ENCODE assay signal across 17 mouse cellular contexts in the genomic region with DNA sequence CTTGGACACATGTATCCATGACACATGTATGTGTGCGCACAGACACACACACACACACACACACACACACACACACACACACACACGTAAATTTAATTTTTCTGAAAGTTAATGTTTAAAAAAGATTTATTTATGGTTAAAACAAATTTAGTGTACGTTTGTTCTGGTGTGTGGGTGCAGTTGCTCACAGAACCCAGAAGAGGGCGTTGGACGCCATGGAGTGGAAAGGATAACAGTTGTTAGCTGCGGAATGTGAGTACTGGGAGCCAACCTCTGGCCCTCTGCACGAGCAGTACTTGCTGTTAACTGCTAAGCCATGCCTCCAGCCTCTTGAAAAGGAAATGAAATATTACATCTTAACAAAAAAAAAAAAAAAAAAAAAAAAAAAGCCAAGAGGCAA. TPM values are rescaled to one million over a fixed set of nuclear protein-coding genes. Genes with fewer than 3 reads are reported as not detected.
A peak's percentile ranks its signal among the peaks of the same experiment; 100 is the strongest.
DNase-seq lines count a peak whose midpoint lies in the region; TF ChIP-seq lines count a peak whose summit lies in the region.
"Had no signal": no experiment of that assay in that cellular context is flagged by ENCODE, and none has a peak within 500 bp of the region (broad histone marks: within the 10 kb centered on the region; RNA-seq: fewer than 3 reads in every experiment).

A gene (plus strand): TSS at position 263 of the 400 bp plus-strand sequence.

- H3K36me3 ChIP-seq in MEL (ENCODE audit: control insufficient read depth in 1 of 2, insufficient read depth in 2 of 2, low read length in 2 of 2), result no peaks in the 10 kb centered on the region; a peak in 1 of 4 replicates
- H3K36me3 ChIP-seq: G1E; liver, embryonic 15.5 days; midbrain, embryonic 15.5 days had no signal

- peak; percentile 61 for TF ChIP-seq RAD21 in MEL (IDR thresholded peaks at IDR 0.05; ENCODE audit: low read depth, low read length)

- no peak within 1 kb of the TSS for H3K9ac ChIP-seq in MEL (ENCODE audit: control insufficient read depth, low read depth, low read length, poor library complexity, severe bottlenecking)
- H3K9ac ChIP-seq: forebrain, embryonic 13.5 days; liver, embryonic 15.5 days; midbrain, embryonic 15.5 days had no signal

- DNase-seq in left cerebral cortex, adult 2 months (ENCODE audit: extremely low spot score in 1 of 2, low spot score in 2 of 2), result no peak
- no peak for DNase-seq in left cerebral cortex, adult 18-20 months (ENCODE audit: low spot score in 2 of 2)
- DNase-seq in urinary bladder, adult 2 months (ENCODE audit: low spot score), result no peak
- DNase-seq in urinary bladder, adult 18-20 months (ENCODE audit: low spot score in 2 of 2), result no peak
- DNase-seq in MEL (ENCODE audit: low read depth, low spot score), result peak; percentile 55
- no peak for DNase-seq in thymus, postnatal 0 days (ENCODE audit: low spot score)
- no peak for DNase-seq in frontal cortex, postnatal 25 days (ENCODE audit: low spot score in 2 of 2)
- DNase-seq: adrenal gland, postnatal 25 days; cerebellum, postnatal 14 days; gastrocnemius, postnatal 14 days; layer of hippocampus, adult 9-11 months; right cerebral cortex, postnatal 14 days had no signal

- TF ChIP-seq POLR2A in MEL (IDR thresholded peaks at IDR 0.05; ENCODE audit: control insufficient read depth in 1 of 2, insufficient read depth in 1 of 2, low read depth in 1 of 2, low read length in 2 of 2, poor library complexity in 1 of 2), result no peak

- no peaks in the 10 kb centered on the region; the same call in 1 of the 2 replicates for H3K79me2 ChIP-seq in MEL (ENCODE audit: control insufficient read depth, insufficient read depth, low read length, poor library complexity)

- peaks cover 0 to 9% of the 10 kb centered on the region in 2 experiments; a peak in 2 of 4 replicates for H3K4me1 ChIP-seq in MEL (ENCODE audit: control insufficient read depth in 1 of 2, insufficient read depth in 2 of 2, low read length in 2 of 2)

- intact Hi-C loops in left cerebral cortex, adult 2 months (cut with DNase I), result no loop called here

- H3K27me3 ChIP-seq in MEL (ENCODE audit: control insufficient read depth in 1 of 2, insufficient read depth in 2 of 2, low read length in 2 of 2), result peaks cover 0 to 8% of the 10 kb centered on the region in 2 experiments; a peak in 3 of 4 replicates

- TF ChIP-seq CTCF in left cerebral cortex, adult 2 months (IDR thresholded peaks at IDR 0.05), result peak; percentile 15; the same call in 1 of the 2 replicates
- peak; percentile 58 to 59 (median 59) for TF ChIP-seq CTCF in MEL (IDR thresholded peaks at IDR 0.05 in 2 of 3, conservative IDR thresholded peaks at IDR 0.05 in 1 of 3; ENCODE audit: control insufficient read depth in 1 of 3, insufficient read depth in 1 of 3, low read depth in 2 of 3, low read length in 3 of 3, poor library complexity in 1 of 3, severe bottlenecking in 1 of 3)

- H3K27ac ChIP-seq in left cerebral cortex, adult 2 months, result no peak within 1 kb of the TSS
- no peak within 1 kb of the TSS for H3K27ac ChIP-seq in MEL (ENCODE audit: control insufficient read depth, low read depth, low read length)
- H3K27ac ChIP-seq: forebrain, embryonic 13.5 days; liver, embryonic 15.5 days; midbrain, embryonic 15.5 days had no signal

- no peaks in the 10 kb centered on the region for H3K9me3 ChIP-seq in MEL (replicated peaks; ENCODE audit: insufficient read depth, low read length)
- H3K9me3 ChIP-seq: forebrain, embryonic 13.5 days; liver, embryonic 15.5 days; midbrain, embryonic 15.5 days had no signal

- no peak for TF ChIP-seq EP300 in MEL (IDR thresholded peaks at IDR 0.05; ENCODE audit: low read depth in 1 of 2, low read length in 2 of 2)

- H3K4me3 ChIP-seq in left cerebral cortex, adult 2 months, result no peak within 1 kb of the TSS
- H3K4me3 ChIP-seq in MEL (ENCODE audit: control insufficient read depth in 1 of 2, insufficient read depth in 1 of 2, low read depth in 2 of 2, low read length in 2 of 2), result no peak within 1 kb of the TSS
- H3K4me3 ChIP-seq: forebrain, embryonic 13.5 days; liver, embryonic 15.5 days; midbrain, embryonic 15.5 days had no signal

TF ChIP-seq in MEL, 35 proteins besides CTCF, POLR2A, EP300 and RAD21:
- no peak for TF ChIP-seq HCFC1 (IDR thresholded peaks at IDR 0.05; ENCODE audit: low read depth, low read length)
- peak; percentile 49 for TF ChIP-seq ZC3H11A (IDR thresholded peaks at IDR 0.05; ENCODE audit: low read depth, low read length)
- peak; percentile 58 for TF ChIP-seq SMC3 (IDR thresholded peaks at IDR 0.05; ENCODE audit: low read depth, low read length)

RNA-seq across cellular contexts. Expression of the gene that starts here (rescaled TPM):
- total RNA-seq in left cerebral cortex, adult 2 months (2021), result 1 to 10 TPM; 1.7 to 2.7 TPM
- total RNA-seq in left cerebral cortex, adult 18-20 months (2021), result 1 to 10 TPM; 3.0 to 3.3 TPM
- polyA plus RNA-seq in urinary bladder, adult 2 months (2012; rRNA removed), result 12.0 and 14.6 TPM in 2 replicates
- total RNA-seq in MEL (2012; rRNA removed), result not detected in 2 replicates
- under 1 TPM in 1 of 2 experiments, not detected in 1; 0.06 TPM for polyA plus RNA-seq in MEL (2012; ENCODE audit: insufficient read depth in 1 of 2, insufficient read length in 2 of 2, low read depth in 1 of 2, low replicate concordance in 2 of 2, missing spikeins in 1 of 2)
- 0.35 and 0.62 TPM in 2 replicates for polyA plus RNA-seq in thymus, postnatal 0 days (2015; fragmentation: Nextera tagmentation; extraction: Ambion mirVana)
- total RNA-seq: megakaryocyte progenitor cell, adult 5-6 weeks had no signal
- polyA plus RNA-seq: G1E had no signal

Comparison
In these comparisons a context has a peak if more than half of its experiments do, and no peak if none do; other contexts are left out.
1. Peak in DNase-seq in MEL; RNA of the gene not detected or under 1 TPM.